Mouse (Mus musculus): Measurements from ENCODE around the gene Suclg1. TPM values are rescaled to one million over a fixed set of nuclear protein-coding genes. Genes with fewer than 3 reads are reported as not detected.

The Suclg1 gene
- 176 and 225 TPM in 2 replicates for polyA plus RNA-seq (2021; fragmentation: Nextera tagmentation)
- long read RNA-seq, experiment 1, transcript Suclg1-201 (9 exons, 1,519 nt) = major isoform, 402 of 431 reads
- long read RNA-seq, experiment 1, partial matches to known transcripts = 19 of 431 reads
- long read RNA-seq, experiment 1, other reads (novel, unspliced or antisense) = 10 of 431 reads
- long read RNA-seq, experiment 2, transcript Suclg1-201 (9 exons, 1,519 nt) = major isoform, 215 of 272 reads
- long read RNA-seq, experiment 2, partial matches to known transcripts = 47 of 272 reads
- long read RNA-seq, experiment 2, other reads (novel, unspliced or antisense) = 10 of 272 reads

DNA sequence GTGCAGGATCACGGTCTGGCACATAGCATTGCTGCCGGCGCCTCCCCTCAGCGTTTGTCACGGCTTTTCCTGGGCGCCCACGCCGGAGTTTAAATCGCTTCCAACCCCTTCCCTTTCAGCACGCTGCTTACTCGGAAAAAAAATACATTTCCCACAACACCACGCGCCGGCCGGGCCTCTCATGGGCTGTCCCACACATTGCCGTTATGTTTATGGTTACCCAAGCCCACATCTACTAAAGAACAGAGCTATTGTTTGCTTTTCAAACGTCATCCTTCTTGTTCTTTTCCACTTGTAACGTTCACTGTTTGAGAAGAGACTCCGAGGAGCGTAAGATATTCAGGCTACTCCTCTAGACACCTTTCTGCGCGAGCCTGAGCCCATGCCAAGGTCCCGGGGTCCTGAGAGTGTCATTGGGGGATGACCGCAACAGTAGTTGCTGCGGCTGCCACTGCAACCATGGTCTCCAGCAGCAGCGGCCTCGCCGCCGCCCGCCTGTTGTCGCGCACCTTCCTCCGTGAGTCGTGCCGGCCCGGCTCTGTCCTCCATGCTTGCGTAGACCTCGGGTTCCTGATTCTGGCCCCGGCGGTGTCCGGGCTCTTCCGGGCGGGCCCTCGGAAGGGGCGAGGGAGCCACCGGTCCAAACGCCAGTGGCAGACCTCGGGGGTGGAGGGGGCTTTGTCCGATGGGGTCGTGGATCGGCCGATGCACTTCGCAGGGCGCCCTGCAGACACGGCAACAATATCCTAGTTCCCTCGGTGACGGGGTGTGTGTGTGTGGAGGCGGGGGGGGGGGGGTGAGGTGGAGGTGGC is at the start of gene Suclg1:
Suclg1 (plus strand) TSS at position 146 of the 812 bp plus-strand sequence.

DNA sequence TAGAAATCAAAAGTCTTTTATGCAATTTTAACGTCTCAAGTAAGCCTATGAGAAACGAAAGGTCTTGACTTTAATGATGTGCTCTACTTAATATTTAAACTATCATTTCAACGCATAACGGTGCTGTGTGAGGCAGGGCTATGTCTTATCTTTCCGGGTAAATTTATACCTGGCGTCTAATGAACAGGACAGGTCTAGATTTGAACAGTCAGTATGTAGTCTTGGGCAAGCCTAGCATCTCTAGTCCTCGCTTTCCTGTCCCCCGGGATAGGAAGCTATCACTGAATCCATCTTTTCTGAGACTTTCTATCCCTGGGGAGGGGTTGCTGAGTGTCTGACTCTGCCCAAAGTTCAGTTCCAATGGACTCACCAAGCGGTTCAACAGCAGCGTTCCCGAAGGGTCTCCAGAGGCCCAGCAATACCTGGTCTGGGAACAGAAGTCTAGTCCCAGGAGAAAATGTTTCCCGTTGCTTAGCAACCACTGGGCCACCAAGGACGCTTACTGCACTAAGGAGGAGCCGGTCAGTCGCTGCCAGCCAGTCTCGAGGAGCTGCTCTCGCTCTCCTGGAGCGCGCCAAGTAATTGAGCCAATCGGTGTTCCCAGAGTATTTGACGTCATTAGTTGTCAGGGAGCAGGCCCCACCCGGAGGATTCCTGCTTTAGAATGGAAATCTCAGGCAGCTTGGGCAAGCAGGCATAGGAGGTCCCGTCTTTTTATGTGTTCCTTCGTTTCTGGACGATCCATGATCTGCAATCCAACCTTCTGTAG is 26.8 kb upstream of the Suclg1 start, which contains the start of gene Dnah6:
Dnah6 (minus strand) TSS at position 463 of the 769 bp plus-strand sequence.

Other genes with a start within 250 kb of the Suclg1 start
- gene Dnah6, start 26.7 kb upstream of the Suclg1 start, polyA plus RNA-seq (2021; fragmentation: Nextera tagmentation) = 0.09 and 0.16 TPM in 2 replicates
- gene 4931417E11Rik, start 221.3 kb downstream of the Suclg1 start, polyA plus RNA-seq (2021; fragmentation: Nextera tagmentation) = not detected in 2 replicates

All from left cerebral cortex, adult 6 months (tissue).